Mouse (Mus musculus) kidney, postnatal 10 days (tissue): ENCODE measurements at regions not wholly inside any gene's neighbourhood (a gene's known extent, or its start where the extent isn't known, plus 50 kb on each side); places are given as distances from the start of the nearest gene placed in this dataset.
A peak's percentile ranks its signal among the peaks of the same experiment; 100 is the strongest.
"Not testable (repeated sequence)": the region's sequence is repeated elsewhere in the genome, so short reads cannot be mapped to it uniquely, and the experiment has no call there.

ENCODE experiments used
- DNase-seq: peaks from one replicate; pipeline ENCODE4 v3.0.0; 2021; ENCODE audit warnings: mixed read lengths

GRCm38 (mm10) chr1:35878426-35878825, 189.8 kb upstream of the Hs6st1 start:
- no peak for DNase-seq

DNA sequence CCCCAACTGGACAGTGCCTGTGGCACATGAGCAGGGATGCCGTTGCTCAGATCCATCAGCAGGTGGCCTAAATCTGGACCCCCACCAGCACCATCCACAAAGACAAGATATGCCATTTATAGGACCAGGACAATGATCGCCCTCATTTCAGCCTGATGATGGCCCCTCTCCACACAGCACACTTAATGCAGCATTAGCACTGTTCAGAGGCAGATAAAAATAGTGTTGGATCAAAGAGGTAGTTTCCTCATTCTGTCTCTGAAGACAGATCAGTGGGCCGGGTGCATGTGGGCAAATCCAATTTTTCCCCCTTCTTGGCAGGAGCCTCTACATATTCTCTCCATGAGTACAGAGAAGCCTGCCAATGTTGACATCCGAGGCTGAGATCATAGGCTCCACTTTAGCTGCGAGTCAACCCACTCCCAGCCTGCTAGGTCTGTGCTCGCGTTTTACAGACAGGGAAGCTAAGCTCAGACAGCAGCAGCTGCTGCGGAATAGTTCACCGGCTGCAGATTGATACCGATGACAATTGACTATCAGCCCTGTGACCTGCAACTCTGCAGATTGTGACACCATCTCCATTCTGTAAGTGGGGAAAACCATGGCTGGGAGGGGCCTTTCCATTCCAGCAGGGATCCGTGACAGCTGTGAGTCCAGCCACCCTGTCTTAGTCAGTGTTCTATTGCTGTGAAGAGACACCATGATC, 188.7 kb upstream of the Hs6st1 start:
- DNase-seq = no peak

- DNase-seq = peak; percentile 28
Measured at GRCm38 (mm10) chr1:35880562-35881265, 187.5 kb upstream of the Hs6st1 start.

DNA sequence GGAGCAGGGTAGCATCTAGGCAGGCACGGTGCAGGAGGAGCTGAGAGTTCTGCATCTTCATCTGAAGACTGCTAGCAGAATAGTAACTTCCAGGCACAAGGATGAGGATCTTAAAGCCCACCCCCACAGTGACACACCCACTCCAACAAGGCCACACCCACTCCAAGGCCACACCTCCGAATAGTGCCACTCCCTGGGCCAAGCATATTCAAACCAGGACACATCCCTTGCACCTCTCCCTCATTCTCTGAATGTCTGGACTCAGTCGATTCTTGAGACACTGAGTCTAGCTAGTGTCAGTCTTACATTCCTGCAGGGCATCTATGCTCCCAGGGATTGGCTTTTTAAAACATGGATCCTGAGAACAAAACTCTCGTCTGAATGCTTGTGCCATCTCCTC, 186.7 kb upstream of the Hs6st1 start:
- no peak for DNase-seq

DNA sequence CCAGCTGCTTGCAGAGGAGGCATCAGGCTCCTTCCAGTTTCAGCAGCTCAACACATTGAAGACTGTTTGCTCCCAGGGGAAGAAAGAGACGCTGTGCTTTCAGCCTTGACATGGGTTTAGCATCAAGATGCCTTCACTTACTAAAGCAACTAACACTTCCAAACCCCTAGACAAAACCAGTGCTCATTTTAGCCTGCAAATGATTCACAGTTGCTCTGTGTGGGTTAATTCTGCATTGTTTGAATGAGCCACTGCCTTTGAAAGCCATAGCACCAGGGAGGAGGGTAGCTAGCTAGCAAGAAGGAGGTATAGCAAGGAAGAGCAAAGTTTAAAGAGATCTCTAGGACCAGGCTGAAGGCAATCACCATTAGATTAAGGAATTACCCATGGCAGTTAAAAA, 186.1 kb upstream of the Hs6st1 start:
- DNase-seq = no peak

- DNase-seq = no peak
Measured at GRCm38 (mm10) chr1:35889731-35890499, 178.3 kb upstream of the Hs6st1 start.

- DNase-seq = no peak
Measured at GRCm38 (mm10) chr1:35890500-35890900, 177.7 kb upstream of the Hs6st1 start.

DNA sequence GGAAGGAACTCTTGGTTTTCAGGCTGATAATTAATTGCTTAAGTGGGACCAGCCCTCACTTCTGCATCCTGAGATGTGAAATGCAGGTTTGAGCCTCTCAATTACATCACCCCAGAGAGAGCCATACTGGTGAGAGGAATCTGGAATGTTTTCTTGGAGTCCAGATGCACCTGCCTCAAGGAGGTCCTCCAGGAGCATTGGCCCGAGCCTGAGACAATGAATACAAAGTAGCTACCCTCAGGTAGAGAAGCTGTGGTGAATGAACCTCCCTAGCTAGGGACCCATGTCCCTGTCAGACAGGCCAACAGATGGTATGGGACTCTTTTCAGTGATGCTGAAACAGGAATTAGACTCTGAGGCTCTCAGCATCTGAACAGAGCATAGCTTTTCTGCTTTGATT, 168.7 kb upstream of the Hs6st1 start:
- no peak for DNase-seq

GRCm38 (mm10) chr1:35904001-35904547, 164.1 kb upstream of the Hs6st1 start:
- DNase-seq = no peak

DNA sequence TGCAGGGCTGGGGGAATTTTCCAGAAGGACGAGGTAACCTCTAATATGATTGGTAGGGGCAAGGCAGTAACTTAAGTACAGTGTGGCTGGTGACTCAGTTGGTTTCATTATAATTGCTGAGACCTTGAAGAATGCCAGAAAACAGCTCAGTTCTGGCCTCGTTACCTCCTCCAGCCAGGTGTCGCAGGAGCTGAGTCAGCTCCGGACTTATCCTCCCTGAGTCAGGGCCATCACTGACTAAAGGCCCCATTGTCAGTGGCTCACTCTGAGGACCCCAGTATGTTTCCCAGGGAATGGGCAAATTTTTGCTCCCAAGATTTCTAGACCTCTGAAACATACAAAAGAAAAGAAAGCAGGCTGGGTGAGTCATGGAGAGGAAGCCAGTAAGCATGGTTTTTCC, 154.6 kb upstream of the Hs6st1 start:
- DNase-seq = no peak

GRCm38 (mm10) chr1:35914175-35914574, 154.0 kb upstream of the Hs6st1 start:
- DNase-seq = not testable (repeated sequence)

DNA sequence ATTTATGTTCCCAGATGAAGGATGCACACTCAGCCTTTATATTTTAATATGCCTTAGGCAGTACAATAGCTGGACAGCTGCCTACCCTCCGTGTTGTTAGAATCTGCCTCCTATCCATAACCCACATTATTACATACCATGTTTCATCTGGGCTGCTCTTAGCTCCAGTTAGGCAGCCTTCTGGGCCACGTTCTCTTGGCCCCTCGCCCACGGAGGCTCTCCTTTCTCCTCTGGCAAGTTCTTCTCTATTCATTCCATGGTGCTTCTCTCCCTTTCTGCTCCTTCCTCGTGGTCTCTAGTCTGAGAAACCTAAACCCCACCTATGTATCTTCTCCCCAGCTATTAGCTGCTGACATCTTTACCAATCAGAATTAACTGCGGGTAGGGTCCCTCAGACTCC, 152.7 kb upstream of the Hs6st1 start:
- no peak for DNase-seq

DNA sequence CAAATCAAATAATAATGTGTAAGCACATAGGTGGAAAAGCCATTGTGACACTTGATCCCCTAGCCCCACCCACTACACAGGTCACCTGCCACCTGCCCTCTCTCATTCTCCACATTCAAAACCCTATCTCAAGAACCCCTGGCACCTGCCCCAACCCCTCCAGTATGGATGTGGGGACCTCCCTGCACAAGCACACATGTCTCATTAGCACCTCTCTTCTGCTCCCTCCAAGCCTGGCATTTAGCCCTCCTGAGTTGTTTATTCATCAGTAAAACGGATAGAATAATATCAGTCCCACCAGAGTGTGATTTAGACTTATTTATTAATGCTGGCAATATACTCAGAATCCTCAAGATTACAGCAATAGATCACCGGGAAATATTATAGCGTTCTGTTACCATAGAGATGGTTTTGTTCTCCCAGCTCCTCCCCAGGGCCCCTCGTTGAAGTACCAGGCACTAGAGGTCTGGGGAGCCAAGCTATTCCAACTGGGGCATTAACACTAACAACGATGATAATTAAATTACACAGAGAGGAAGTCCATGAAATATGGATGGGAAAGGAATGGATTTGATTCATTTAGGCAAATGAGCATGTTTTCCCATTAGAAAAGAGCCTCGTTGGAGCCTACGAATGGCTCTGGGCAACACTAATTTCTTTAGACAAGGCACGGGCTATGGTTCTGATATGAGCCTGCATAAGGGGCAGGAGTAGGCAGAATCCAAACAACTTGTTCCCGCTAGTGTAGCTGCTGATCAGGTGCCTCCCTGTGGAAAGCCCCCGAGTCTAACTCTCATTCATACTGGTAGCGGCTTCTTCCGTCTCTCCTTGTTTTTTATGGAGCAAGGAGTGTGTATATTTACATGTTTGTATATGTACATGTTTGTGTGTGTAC, 148.1 kb upstream of the Hs6st1 start:
- DNase-seq = no peak

DNA sequence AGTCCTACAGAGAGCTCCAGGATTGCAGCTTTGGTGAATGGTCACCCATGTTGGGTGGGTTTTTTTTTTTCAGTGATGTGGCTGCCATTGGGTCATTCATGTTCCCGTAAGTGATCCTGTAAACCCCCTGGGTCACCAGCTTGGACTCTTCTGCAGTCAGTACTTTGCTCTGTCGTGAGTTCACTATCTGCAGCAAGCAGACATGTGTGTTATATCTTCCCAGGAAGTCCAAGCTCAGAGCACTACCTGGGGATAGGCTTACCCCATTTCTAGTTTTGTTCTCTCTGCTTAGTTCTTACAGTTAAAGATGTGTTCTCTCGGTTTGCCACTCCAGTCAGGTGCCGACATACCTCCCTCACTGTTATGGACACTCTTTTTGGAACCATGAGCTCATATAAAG, 143.4 kb upstream of the Hs6st1 start:
- no peak for DNase-seq

GRCm38 (mm10) chr1:35925301-35925700, 142.9 kb upstream of the Hs6st1 start:
- DNase-seq = no peak

GRCm38 (mm10) chr1:35926191-35927048, 141.8 kb upstream of the Hs6st1 start:
- DNase-seq = peak; percentile 64

DNA sequence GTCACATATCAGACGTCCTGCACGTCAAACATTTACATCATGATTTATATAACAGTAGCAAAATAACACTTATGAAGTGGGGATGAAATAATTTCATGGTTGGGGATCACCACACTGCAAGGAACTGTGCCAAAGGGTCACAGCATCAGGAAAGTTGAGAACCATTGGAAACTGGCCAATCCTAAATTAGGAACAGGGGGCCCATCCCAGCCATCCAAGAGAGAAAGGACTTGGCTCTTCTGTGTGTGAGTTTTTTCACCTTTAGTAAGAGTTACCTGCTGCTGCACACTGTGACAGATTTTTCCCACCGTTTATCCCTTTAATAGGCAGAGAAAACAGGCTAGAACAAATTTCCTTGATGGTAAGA, 141.2 kb upstream of the Hs6st1 start:
- DNase-seq = no peak

GRCm38 (mm10) chr1:35930351-35930750, 137.8 kb upstream of the Hs6st1 start:
- DNase-seq = no peak

DNA sequence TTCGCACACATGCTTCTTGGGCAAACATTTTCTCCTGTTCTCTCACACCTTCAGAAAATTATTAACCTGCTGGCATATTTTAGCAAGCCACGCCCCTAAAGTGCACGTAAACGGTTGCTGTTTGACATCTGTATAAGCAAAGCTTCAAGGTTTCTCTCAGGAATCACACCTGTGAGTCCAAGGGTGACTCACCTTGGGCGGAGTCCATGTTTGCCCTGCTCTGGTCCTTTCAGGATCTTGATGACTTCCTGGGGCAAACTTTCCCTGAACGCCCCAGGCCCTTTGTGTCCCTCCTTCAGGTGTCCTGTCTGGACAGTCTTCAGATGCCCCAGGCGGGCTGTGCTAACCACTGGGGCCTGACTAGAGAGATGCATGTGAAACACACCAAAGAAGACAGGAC, 137.1 kb upstream of the Hs6st1 start:
- DNase-seq = peak; percentile 21

DNA sequence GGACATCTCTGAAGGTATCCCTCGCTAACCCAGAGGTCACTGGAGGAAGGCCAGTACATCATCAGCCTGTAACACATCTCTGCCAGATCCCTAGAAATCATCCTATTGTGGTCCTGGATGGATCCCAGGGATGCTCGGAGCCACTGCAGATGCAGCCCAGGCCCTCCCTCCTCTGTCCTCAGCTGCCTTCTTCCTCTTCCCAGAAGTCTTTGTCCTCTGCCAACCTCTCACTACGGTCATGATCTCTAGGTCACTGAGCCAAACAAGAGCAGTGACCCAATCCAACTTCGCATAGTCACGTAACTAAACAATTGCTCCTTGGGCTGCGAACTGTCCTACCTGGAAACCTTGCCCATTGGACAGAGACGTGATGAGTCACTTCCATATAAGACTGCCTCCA, 134.7 kb upstream of the Hs6st1 start:
- no peak for DNase-seq

DNA sequence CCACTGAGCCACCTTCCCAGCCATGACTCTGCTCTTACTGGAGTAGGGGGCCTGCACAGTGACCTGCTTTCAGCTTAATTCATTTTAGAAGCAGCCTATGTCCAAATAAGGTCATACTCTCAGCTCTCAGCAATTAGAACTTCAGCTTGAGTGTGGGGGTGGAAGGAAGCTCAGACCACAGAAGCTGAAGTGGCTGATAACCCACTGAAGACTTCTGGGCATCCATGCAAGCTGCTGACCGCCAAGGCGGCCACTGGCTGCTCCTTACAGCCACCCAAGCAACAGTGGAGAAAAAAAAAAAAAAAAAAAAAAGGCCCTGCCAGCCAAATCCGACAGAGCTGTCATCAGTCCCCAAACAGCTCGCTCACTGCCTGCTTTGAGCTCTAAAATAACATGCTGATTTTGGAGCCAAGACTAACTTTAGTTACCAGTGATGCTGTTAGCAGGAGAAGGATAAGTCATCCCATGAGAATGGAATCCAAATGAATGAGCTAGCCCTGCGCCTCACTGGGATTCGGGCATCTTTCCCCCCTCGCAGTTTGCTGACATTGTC, 133.0 kb upstream of the Hs6st1 start:
- DNase-seq = no peak
